Mouse (Mus musculus) forebrain, embryonic 15.5 days (tissue): ENCODE data around the gene Muc20. TPM values are rescaled to one million over a fixed set of nuclear protein-coding genes. Genes with fewer than 3 reads are reported as not detected.
A peak's percentile ranks its signal among the peaks of the same experiment; 100 is the strongest.

ENCODE experiments used
- ATAC-seq: fragments of 200-750 bp; cut with Nextera tagmentation; replicated peaks from 2 replicates; pipeline ENCODE4 v1.8.0; 2017; ENCODE audit warnings: mild to moderate bottlenecking, moderate TSS enrichment, moderate library complexity
- H3K27ac ChIP-seq: fragments of 300-500 bp; sonication (generic); replicated peaks from 2 replicates; pipeline ENCODE4 v1.5.1; 2015; ENCODE audit warnings: mild to moderate bottlenecking, inconsistent platforms
- H3K27me3 ChIP-seq: fragments of 300-500 bp; sonication (generic); 2 replicates; pipeline ENCODE4 v1.6.1; 2015; ENCODE audit warnings: inconsistent platforms
- H3K36me3 ChIP-seq: fragments of 300-500 bp; sonication (generic); 2 replicates; pipeline ENCODE4 v1.6.1; 2015; ENCODE audit warnings: mild to moderate bottlenecking, inconsistent platforms
- H3K4me1 ChIP-seq: fragments of 300-500 bp; sonication (generic); 2 replicates; pipeline ENCODE4 v1.6.1; 2015; ENCODE audit warnings: inconsistent platforms
- H3K4me2 ChIP-seq: fragments of 300-500 bp; sonication (generic); replicated peaks from 2 replicates; pipeline ENCODE4 v1.6.1; 2015; ENCODE audit warnings: mild to moderate bottlenecking, inconsistent platforms
- H3K4me3 ChIP-seq: fragments of 300-500 bp; sonication (generic); 2 replicates; pipeline ENCODE4 v1.5.1; 2015; ENCODE audit warnings: mild to moderate bottlenecking, inconsistent platforms
- H3K9ac ChIP-seq: fragments of 300-500 bp; sonication (generic); replicated peaks from 2 replicates; pipeline ENCODE4 v1.6.1; 2015; ENCODE audit warnings: mild to moderate bottlenecking, inconsistent platforms
- H3K9me3 ChIP-seq: fragments of 300-500 bp; sonication (generic); 2 replicates; pipeline ENCODE4 v1.6.1; 2016; ENCODE audit warnings: inconsistent platforms
- WGBS: fragments of 180-500 bp; shearing (Covaris S2); methylation state at CpG from one replicate; pipeline ENCODE4 v1.1.7; 2015; ENCODE audit warnings: mixed read lengths; 5-methylcytosine and 5-hydroxymethylcytosine counted together
- polyA plus RNA-seq: library from polyadenylated mRNA; unstranded; fragments of >200 nt; fragmentation: Nextera tagmentation; extraction: Ambion mirVana; gene quantifications from 2 replicates; pipeline ENCODE4 v1.2.1, GENCODE M21; 2015

Gene Muc20
- polyA plus RNA-seq = not detected in 2 replicates

- H3K9me3 ChIP-seq = no peaks in the 10 kb centered on the region
- H3K4me2 ChIP-seq = no peak within 1 kb of the TSS
- no peak for ATAC-seq
- WGBS = 81% methylated on average over 3 of the region's 3 CpGs
- H3K27me3 ChIP-seq = no peaks in the 10 kb centered on the region
- H3K4me3 ChIP-seq = no peak within 1 kb of the TSS
- H3K27ac ChIP-seq = no peak within 1 kb of the TSS
- H3K4me1 ChIP-seq = no peaks in the 10 kb centered on the region
- no peaks in the 10 kb centered on the region for H3K36me3 ChIP-seq
- H3K9ac ChIP-seq = no peak within 1 kb of the TSS
Measured at GRCm38 (mm10) chr16:32797426-32797689, at the start of gene Muc20. Muc20 (minus strand) TSS chr16:32797435.

GRCm38 (mm10) chr16:32831501-32831900 is 34.3 kb upstream of the Muc20 start:
- ATAC-seq = no peak
- H3K36me3 ChIP-seq = peaks cover 40% of the 10 kb centered on the region

GRCm38 (mm10) chr16:32829104-32829503 is 31.9 kb upstream of the Muc20 start:
- Histone ChIP-seq H3K36me3 (peaks cover 52% of the 10 kb centered on the region), H3K27me3 (no peaks in the 10 kb centered on the region), H3K4me3 (no peak overlapping the region), H3K4me1 (no peaks in the 10 kb centered on the region), H3K9ac (no peak overlapping the region), H3K4me2 (no peak overlapping the region), H3K27ac (no peak overlapping the region), H3K9me3 (no peaks in the 10 kb centered on the region)
- WGBS = 93% methylated on average over 11 of the region's 11 CpGs
- ATAC-seq = no peak

More at GRCm38 (mm10) chr16:32831501-32831900, 34.3 kb upstream of the Muc20 start:
- H3K27ac ChIP-seq = no peak overlapping the region
- H3K9ac ChIP-seq = no peak overlapping the region
- H3K27me3 ChIP-seq = no peaks in the 10 kb centered on the region
- no peak overlapping the region for H3K4me2 ChIP-seq
- 78% methylated on average over 4 of the region's 4 CpGs for WGBS
- no peaks in the 10 kb centered on the region for H3K9me3 ChIP-seq
- no peaks in the 10 kb centered on the region for H3K4me1 ChIP-seq
- no peak overlapping the region for H3K4me3 ChIP-seq

- H3K4me2 ChIP-seq = no peak overlapping the region
- ATAC-seq = no peak
- no peaks in the 10 kb centered on the region for H3K9me3 ChIP-seq
- H3K27me3 ChIP-seq = no peaks in the 10 kb centered on the region
- no peak overlapping the region for H3K4me3 ChIP-seq
- H3K27ac ChIP-seq = no peak overlapping the region
- peaks cover 59% of the 10 kb centered on the region for H3K36me3 ChIP-seq
- WGBS = 93% methylated on average over 11 of the region's 11 CpGs
- no peaks in the 10 kb centered on the region for H3K4me1 ChIP-seq
- no peak overlapping the region for H3K9ac ChIP-seq
Measured at GRCm38 (mm10) chr16:32826521-32826920, 29.3 kb upstream of the Muc20 start.

GRCm38 (mm10) chr16:32825380-32825779 is 28.1 kb upstream of the Muc20 start:
- no peak for ATAC-seq
- Histone ChIP-seq H3K9me3 (no peaks in the 10 kb centered on the region), H3K9ac (no peak overlapping the region), H3K27me3 (no peaks in the 10 kb centered on the region), H3K4me1 (no peaks in the 10 kb centered on the region), H3K27ac (no peak overlapping the region), H3K4me3 (no peak overlapping the region), H3K36me3 (peaks cover 60% of the 10 kb centered on the region), H3K4me2 (no peak overlapping the region)
- WGBS = 87% methylated on average over 12 of the region's 12 CpGs

- no peak overlapping the region for H3K4me2 ChIP-seq
- peaks cover 55% of the 10 kb centered on the region for H3K36me3 ChIP-seq
- ATAC-seq = no peak
- H3K9me3 ChIP-seq = no peaks in the 10 kb centered on the region
- H3K4me1 ChIP-seq = no peaks in the 10 kb centered on the region
- H3K27me3 ChIP-seq = no peaks in the 10 kb centered on the region
- 95% methylated on average over 13 of the region's 13 CpGs for WGBS
- H3K4me3 ChIP-seq = no peak overlapping the region
- H3K9ac ChIP-seq = no peak overlapping the region
- no peak overlapping the region for H3K27ac ChIP-seq
Measured at GRCm38 (mm10) chr16:32824061-32824460, 26.8 kb upstream of the Muc20 start.

- Histone ChIP-seq H3K36me3 (peaks cover 52% of the 10 kb centered on the region), H3K4me1 (no peaks in the 10 kb centered on the region), H3K9ac (no peak overlapping the region), H3K4me2 (no peak overlapping the region), H3K27me3 (no peaks in the 10 kb centered on the region), H3K27ac (no peak overlapping the region), H3K9me3 (no peaks in the 10 kb centered on the region), H3K4me3 (no peak overlapping the region)
- 92% methylated on average over 8 of the region's 8 CpGs for WGBS
- ATAC-seq = no peak
Measured at GRCm38 (mm10) chr16:32823487-32823886, 26.3 kb upstream of the Muc20 start.

- no peak for ATAC-seq
- H3K9ac ChIP-seq = no peak overlapping the region
- H3K27ac ChIP-seq = no peak overlapping the region
- H3K36me3 ChIP-seq = peaks cover 50% of the 10 kb centered on the region
- H3K4me3 ChIP-seq = no peak overlapping the region
- H3K27me3 ChIP-seq = no peaks in the 10 kb centered on the region
- H3K4me1 ChIP-seq = no peaks in the 10 kb centered on the region
- H3K9me3 ChIP-seq = no peaks in the 10 kb centered on the region
- WGBS = 84% methylated on average over 5 of the region's 5 CpGs
- H3K4me2 ChIP-seq = no peak overlapping the region
Measured at GRCm38 (mm10) chr16:32822881-32823280, 25.6 kb upstream of the Muc20 start.

GRCm38 (mm10) chr16:32822450-32822827 is 25.2 kb upstream of the Muc20 start:
- Histone ChIP-seq H3K4me2 (no peak overlapping the region), H3K9ac (no peak overlapping the region), H3K27ac (no peak overlapping the region), H3K36me3 (peaks cover 46% of the 10 kb centered on the region), H3K4me3 (no peak overlapping the region), H3K9me3 (no peaks in the 10 kb centered on the region), H3K4me1 (no peaks in the 10 kb centered on the region), H3K27me3 (no peaks in the 10 kb centered on the region)
- 89% methylated on average over 6 of the region's 6 CpGs for WGBS
- no peak for ATAC-seq

- H3K4me3 ChIP-seq = no peak overlapping the region
- H3K27me3 ChIP-seq = no peaks in the 10 kb centered on the region
- no peak for ATAC-seq
- 79% methylated on average over 10 of the region's 10 CpGs for WGBS
- H3K9me3 ChIP-seq = no peaks in the 10 kb centered on the region
- peaks cover 43% of the 10 kb centered on the region for H3K36me3 ChIP-seq
- no peaks in the 10 kb centered on the region for H3K4me1 ChIP-seq
- no peak overlapping the region for H3K4me2 ChIP-seq
- no peak overlapping the region for H3K9ac ChIP-seq
- H3K27ac ChIP-seq = no peak overlapping the region
Measured at GRCm38 (mm10) chr16:32821772-32822449, 24.7 kb upstream of the Muc20 start.

- Histone ChIP-seq H3K27ac (no peak overlapping the region), H3K4me3 (no peak overlapping the region), H3K9ac (no peak overlapping the region), H3K27me3 (no peaks in the 10 kb centered on the region), H3K4me1 (peaks cover 8% of the 10 kb centered on the region), H3K4me2 (no peak overlapping the region), H3K36me3 (peaks cover 10% of the 10 kb centered on the region), H3K9me3 (no peaks in the 10 kb centered on the region)
- no peak for ATAC-seq
- WGBS = 89% methylated on average over 5 of the region's 5 CpGs
Measured at GRCm38 (mm10) chr16:32818441-32818840, 21.2 kb upstream of the Muc20 start.

- ATAC-seq = no peak
- Histone ChIP-seq H3K9ac (no peak overlapping the region), H3K9me3 (no peaks in the 10 kb centered on the region), H3K27ac (no peak overlapping the region), H3K36me3 (peaks cover 7% of the 10 kb centered on the region; the same call in 1 of the 2 replicates), H3K4me3 (no peak overlapping the region), H3K27me3 (no peaks in the 10 kb centered on the region), H3K4me2 (no peak overlapping the region), H3K4me1 (peaks cover 10% of the 10 kb centered on the region)
- 86% methylated on average over 4 of the region's 4 CpGs for whole genome bisulfite sequencing
Measured at GRCm38 (mm10) chr16:32818036-32818435, 20.8 kb upstream of the Muc20 start.

- H3K9ac ChIP-seq = peak overlapping the region; percentile 6; the same call in 1 of the 2 replicates
- peaks cover 11% of the 10 kb centered on the region for H3K4me1 ChIP-seq
- H3K27ac ChIP-seq = no peak overlapping the region
- peak overlapping the region; percentile 37; the same call in 1 of the 2 replicates for H3K4me3 ChIP-seq
- no peaks in the 10 kb centered on the region for H3K27me3 ChIP-seq
- WGBS = 10% methylated on average over 6 of the region's 6 CpGs
- no peaks in the 10 kb centered on the region for H3K36me3 ChIP-seq
- no peak for ATAC-seq
- H3K4me2 ChIP-seq = peak overlapping the region; percentile 52
- no peaks in the 10 kb centered on the region for H3K9me3 ChIP-seq
Measured at GRCm38 (mm10) chr16:32815160-32815605, 17.9 kb upstream of the Muc20 start.
